Comparison of ENCODE assay signal across 21 mouse cellular contexts in the genomic region with DNA sequence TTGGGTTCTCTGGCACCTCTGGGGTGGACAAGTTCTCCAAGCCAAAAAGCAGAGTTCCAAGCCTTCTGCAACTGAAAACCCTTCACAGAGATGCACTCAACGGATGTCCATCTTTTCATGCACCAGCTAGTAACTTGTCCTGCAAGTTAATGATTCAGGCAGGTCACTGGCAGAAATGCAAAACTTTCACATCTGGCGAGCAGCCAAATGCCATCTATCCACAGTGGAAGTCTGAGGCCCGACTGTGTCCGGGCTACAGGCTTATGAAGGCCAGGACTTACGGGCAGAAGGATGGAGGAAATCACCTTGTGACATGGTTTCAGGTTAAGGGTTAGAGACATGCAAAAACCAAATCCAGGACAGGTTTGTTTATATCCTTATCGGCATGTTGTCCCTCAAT.
DNase-seq lines count a peak whose midpoint lies in the region; ATAC-seq lines count a peak whose summit lies in the region.
"Had no signal": no experiment of that assay in that cellular context is flagged by ENCODE, and none has a peak within 500 bp of the region (broad histone marks: within the 10 kb centered on the region; RNA-seq: fewer than 3 reads in every experiment).

No protein-coding gene starts in this region.

- H3K9me3 ChIP-seq in kidney, embryonic 14.5 days (ENCODE audit: control insufficient read depth, low read length): 0 out of 2 replicates have a peak, but pooled peaks cover 5% of the 10 kb centered on the region
- H3K9me3 ChIP-seq in limb, embryonic 10.5 days (replicated peaks): peaks cover 5% of the 10 kb centered on the region; the same call in 1 of the 2 replicates
- H3K9me3 ChIP-seq: embryonic facial prominence, embryonic 12.5 days; forebrain, embryonic 13.5 days; heart, embryonic 12.5 days; megakaryocyte, embryonic 14.5 days; midbrain, embryonic 15.5 days had no signal

- WGBS in kidney, embryonic 14.5 days: 56% methylated on average over 6 of the region's 6 CpGs
- WGBS in limb, embryonic 10.5 days: 93% methylated on average over 6 of the region's 6 CpGs

- DNase-seq in kidney, adult 11 months: peak; percentile 84
- DNase-seq in retina, postnatal 1 day: peak; percentile 20
- DNase-seq in retina, embryonic 14.5 days (ENCODE audit: low spot score): no peak
- DNase-seq in kidney, adult 9 months: peak; percentile 95
- peak; percentile 85 for DNase-seq in kidney, postnatal 14 days
- DNase-seq in limb, embryonic 10.5 days (ENCODE audit: low spot score): no peak
- DNase-seq in left cerebral cortex, adult 9 months (ENCODE audit: low spot score in 2 of 2): no peak
- DNase-seq: cerebellum, adult 9-10 months; heart, postnatal 14 days; spleen, adult 18-20 months; thymus, postnatal 36 days had no signal

- H3K4me1 ChIP-seq in kidney, embryonic 14.5 days (ENCODE audit: control insufficient read depth, insufficient read depth, low read length): 0 out of 2 replicates have a peak, but pooled peaks cover 3% of the 10 kb centered on the region
- peaks cover 15% of the 10 kb centered on the region for H3K4me1 ChIP-seq in limb, embryonic 10.5 days
- H3K4me1 ChIP-seq: megakaryocyte, embryonic 14.5 days had no signal

- no peak overlapping the region for H3K9ac ChIP-seq in kidney, embryonic 14.5 days (ENCODE audit: low read depth, low read length)
- H3K9ac ChIP-seq: embryonic facial prominence, embryonic 12.5 days; forebrain, embryonic 13.5 days; heart, embryonic 12.5 days; hindbrain, embryonic 12.5 days; limb, embryonic 13.5 days; midbrain, embryonic 15.5 days had no signal

- peaks cover 4% of the 10 kb centered on the region; the same call in 1 of the 2 replicates for H3K36me3 ChIP-seq in kidney, embryonic 14.5 days (ENCODE audit: control insufficient read depth, insufficient read depth, low read length)
- peaks cover 68% of the 10 kb centered on the region for H3K36me3 ChIP-seq in limb, embryonic 10.5 days

- no peak overlapping the region for H3K4me3 ChIP-seq in kidney, embryonic 14.5 days (ENCODE audit: low read length)
- H3K4me3 ChIP-seq in limb, embryonic 10.5 days: no peak overlapping the region
- H3K4me3 ChIP-seq: embryonic facial prominence, embryonic 12.5 days; erythroblast, embryonic 14.5 days; forebrain, embryonic 13.5 days; heart, embryonic 12.5 days; hindbrain, embryonic 12.5 days; limb, embryonic 13.5 days; megakaryocyte, embryonic 14.5 days; midbrain, embryonic 15.5 days had no signal

- no peak overlapping the region for H3K4me2 ChIP-seq in kidney, embryonic 14.5 days (replicated peaks; ENCODE audit: low read depth, low read length)
- H3K4me2 ChIP-seq: embryonic facial prominence, embryonic 12.5 days; forebrain, embryonic 13.5 days; heart, embryonic 12.5 days; hindbrain, embryonic 12.5 days; limb, embryonic 13.5 days; midbrain, embryonic 15.5 days had no signal

- H3K27me3 ChIP-seq in kidney, embryonic 14.5 days (ENCODE audit: control insufficient read depth, insufficient read depth, low read length): no peaks in the 10 kb centered on the region
- no peaks in the 10 kb centered on the region for H3K27me3 ChIP-seq in limb, embryonic 10.5 days (ENCODE audit: low read depth, poor library complexity, severe bottlenecking)
- H3K27me3 ChIP-seq: embryonic facial prominence, embryonic 12.5 days; forebrain, embryonic 13.5 days; heart, embryonic 12.5 days; hindbrain, embryonic 12.5 days; limb, embryonic 13.5 days; megakaryocyte, embryonic 14.5 days; midbrain, embryonic 15.5 days; Patski had no signal

- no peak overlapping the region for H3K27ac ChIP-seq in kidney, embryonic 14.5 days (ENCODE audit: low read depth, low read length)
- H3K27ac ChIP-seq in limb, embryonic 10.5 days: no peak overlapping the region
- H3K27ac ChIP-seq: embryonic facial prominence, embryonic 12.5 days; forebrain, embryonic 13.5 days; hindbrain, embryonic 12.5 days; limb, embryonic 13.5 days; midbrain, embryonic 15.5 days had no signal

- ATAC-seq in kidney, embryonic 14.5 days (ENCODE audit: low FRiP score, low TSS enrichment): no peak
- ATAC-seq: forebrain, embryonic 13.5 days; midbrain, embryonic 15.5 days; Patski had no signal

Comparison
In these comparisons a context has a peak if more than half of its experiments do, and no peak if none do; other contexts are left out.
1. DNase-seq: peak in kidney, adult 11 months (single experiment), retina, postnatal 1 day (single experiment), kidney, adult 9 months (single experiment) and kidney, postnatal 14 days (single experiment); none in retina, embryonic 14.5 days (single experiment), limb, embryonic 10.5 days (single experiment) and left cerebral cortex, adult 9 months (0 of 2).